Mouse (Mus musculus) hindbrain, embryonic 10.5 days (tissue): ENCODE measurements around the gene Tab2. TPM values are rescaled to one million over a fixed set of nuclear protein-coding genes. Genes with fewer than 3 reads are reported as not detected.
"Not testable (repeated sequence)": the region's sequence is repeated elsewhere in the genome, so short reads cannot be mapped to it uniquely, and the experiment has no call there.

Source experiments
- DNase-seq: peaks from one replicate; pipeline ENCODE4 v3.0.0-alpha.2; 2017; ENCODE audit warnings: low spot score
- H3K27ac ChIP-seq: fragments of 300-500 bp; sonication (generic); 2 replicates; pipeline ENCODE4 v1.5.1; 2016; ENCODE audit warnings: mild to moderate bottlenecking, moderate library complexity
- H3K27me3 ChIP-seq: fragments of 300-500 bp; sonication (generic); 2 replicates; pipeline ENCODE4 v1.6.1; 2016; ENCODE audit warnings: mild to moderate bottlenecking; ENCODE audit not compliant: poor library complexity, insufficient read depth, severe bottlenecking
- H3K36me3 ChIP-seq: fragments of 300-500 bp; sonication (generic); 2 replicates; pipeline ENCODE4 v1.6.1; 2016; ENCODE audit warnings: mild to moderate bottlenecking, moderate library complexity
- H3K4me1 ChIP-seq: fragments of 300-500 bp; sonication (generic); replicated peaks from 2 replicates; pipeline ENCODE4 v1.6.1; 2016; ENCODE audit warnings: mild to moderate bottlenecking
- H3K4me3 ChIP-seq: fragments of 300-500 bp; sonication (generic); 2 replicates; pipeline ENCODE4 v1.5.1; 2016; ENCODE audit warnings: mild to moderate bottlenecking, moderate library complexity
- H3K9me3 ChIP-seq: fragments of 300-500 bp; sonication (generic); 2 replicates; pipeline ENCODE4 v1.6.1; 2016; ENCODE audit warnings: mild to moderate bottlenecking, moderate library complexity
- WGBS: fragments of 180-500 bp; shearing (Covaris S2); methylation state at CpG from one replicate; pipeline ENCODE4 v1.1.7; 2016; 5-methylcytosine and 5-hydroxymethylcytosine counted together
- polyA plus RNA-seq: library from polyadenylated mRNA; unstranded; fragments of >200 nt; fragmentation: Nextera tagmentation; extraction: Ambion mirVana; gene quantifications from 2 replicates; pipeline ENCODE4 v1.2.1, GENCODE M21; 2016

The Tab2 gene
- polyA plus RNA-seq, 1 experiment from 2014 or later: 12.1 TPM

- no peaks in the 10 kb centered on the region for H3K9me3 ChIP-seq
- no peak for DNase-seq
- peaks cover 15% of the 10 kb centered on the region; the same call in 1 of the 2 replicates for H3K36me3 ChIP-seq
- no peaks in the 10 kb centered on the region for H3K27me3 ChIP-seq
- no peaks in the 10 kb centered on the region for H3K4me1 ChIP-seq
- H3K27ac ChIP-seq: no peak overlapping the region
- WGBS: 94% methylated on average over 6 of the region's 6 CpGs
- H3K4me3 ChIP-seq: no peak overlapping the region
Observed at GRCm38 (mm10) chr10:7936556-7937192, 19.4 kb downstream of the Tab2 start.

DNA sequence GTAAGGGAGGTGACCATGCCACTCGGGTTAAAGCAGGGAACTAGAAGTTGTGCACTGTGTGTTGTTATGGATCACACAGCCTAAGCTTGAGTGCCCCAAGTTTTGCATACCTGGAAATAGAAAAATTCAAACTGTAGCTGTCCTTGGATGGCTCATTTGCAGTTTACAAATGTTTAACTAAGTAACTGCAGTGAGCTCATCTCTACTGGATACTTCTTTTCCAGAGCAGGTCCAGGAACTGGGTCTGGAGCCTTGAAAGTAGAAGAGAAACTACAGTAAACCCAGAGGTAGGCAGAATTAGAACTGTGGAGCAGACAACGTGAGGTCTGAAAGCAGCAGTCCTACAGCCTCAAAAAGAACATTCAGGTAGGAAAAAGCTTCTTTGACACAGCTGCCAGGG lies 23.1 kb downstream of the Tab2 start:
- WGBS: 88% methylated on average over 2 of the region's 2 CpGs
- no peaks in the 10 kb centered on the region for H3K4me1 ChIP-seq
- peaks cover 8% of the 10 kb centered on the region; the same call in 1 of the 2 replicates for H3K36me3 ChIP-seq

GRCm38 (mm10) chr10:7928996-7929395 lies 27.0 kb downstream of the Tab2 start:
- H3K36me3 ChIP-seq: peaks cover 15% of the 10 kb centered on the region; the same call in 1 of the 2 replicates
- H3K27ac ChIP-seq: no peak overlapping the region
- no peaks in the 10 kb centered on the region for H3K27me3 ChIP-seq
- H3K4me3 ChIP-seq: no peak overlapping the region
- no peak for DNase-seq
- no peaks in the 10 kb centered on the region for H3K9me3 ChIP-seq
- WGBS: 94% methylated on average over 9 of the region's 9 CpGs
- H3K4me1 ChIP-seq: no peaks in the 10 kb centered on the region

More for the DNA sequence above, 23.1 kb downstream of the Tab2 start:
- no peak for DNase-seq
- H3K9me3 ChIP-seq: no peaks in the 10 kb centered on the region
- H3K4me3 ChIP-seq: no peak overlapping the region
- no peaks in the 10 kb centered on the region for H3K27me3 ChIP-seq
- H3K27ac ChIP-seq: no peak overlapping the region

GRCm38 (mm10) chr10:7925481-7925880 lies 30.5 kb downstream of the Tab2 start:
- no peak overlapping the region for H3K4me3 ChIP-seq
- H3K27me3 ChIP-seq: no peaks in the 10 kb centered on the region
- peaks cover 39% of the 10 kb centered on the region for H3K36me3 ChIP-seq
- H3K27ac ChIP-seq: no peak overlapping the region
- H3K9me3 ChIP-seq: no peaks in the 10 kb centered on the region
- DNase-seq: no peak
- WGBS: 83% methylated on average over 11 of the region's 11 CpGs
- no peaks in the 10 kb centered on the region for H3K4me1 ChIP-seq

DNA sequence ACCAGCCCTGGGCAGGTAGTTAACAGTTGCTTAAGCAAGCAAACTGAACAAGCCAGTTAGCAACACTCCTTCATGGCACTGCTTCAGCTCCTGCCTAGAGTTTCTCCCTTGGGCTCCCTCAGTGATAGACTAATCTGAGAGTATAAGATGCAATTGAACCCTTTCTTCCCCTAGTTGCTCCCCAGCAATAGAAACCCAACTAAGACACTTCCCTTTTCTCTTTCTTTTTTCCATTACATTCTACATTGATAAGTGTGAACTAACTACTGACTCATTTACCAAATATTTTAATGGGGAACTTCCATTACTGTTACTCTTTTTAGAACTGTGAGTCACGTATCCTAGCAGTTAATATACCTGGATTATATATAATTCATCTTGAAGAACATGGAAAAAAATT lies 32.6 kb downstream of the Tab2 start:
- no peaks in the 10 kb centered on the region for H3K9me3 ChIP-seq
- H3K27me3 ChIP-seq: no peaks in the 10 kb centered on the region
- peaks cover 59% of the 10 kb centered on the region for H3K36me3 ChIP-seq
- H3K4me1 ChIP-seq: no peaks in the 10 kb centered on the region
- DNase-seq: no peak
- no peak overlapping the region for H3K27ac ChIP-seq
- 96% methylated on average over 1 of the region's 1 CpGs for WGBS
- no peak overlapping the region for H3K4me3 ChIP-seq

- WGBS: 85% methylated on average over 10 of the region's 10 CpGs
- DNase-seq: no peak
- peaks cover 77% of the 10 kb centered on the region for H3K36me3 ChIP-seq
- H3K9me3 ChIP-seq: no peaks in the 10 kb centered on the region
- no peak overlapping the region for H3K4me3 ChIP-seq
- no peak overlapping the region for H3K27ac ChIP-seq
- H3K27me3 ChIP-seq: no peaks in the 10 kb centered on the region
- H3K4me1 ChIP-seq: no peaks in the 10 kb centered on the region
Observed at GRCm38 (mm10) chr10:7911268-7911667, 44.8 kb downstream of the Tab2 start.

- no peaks in the 10 kb centered on the region for H3K9me3 ChIP-seq
- H3K4me1 ChIP-seq: no peaks in the 10 kb centered on the region
- no peak overlapping the region for H3K4me3 ChIP-seq
- WGBS: 90% methylated on average over 12 of the region's 12 CpGs
- no peak for DNase-seq
- H3K36me3 ChIP-seq: peaks cover 91% of the 10 kb centered on the region
- H3K27me3 ChIP-seq: no peaks in the 10 kb centered on the region
- H3K27ac ChIP-seq: no peak overlapping the region
Observed at GRCm38 (mm10) chr10:7907151-7907550, 48.9 kb downstream of the Tab2 start.

DNA sequence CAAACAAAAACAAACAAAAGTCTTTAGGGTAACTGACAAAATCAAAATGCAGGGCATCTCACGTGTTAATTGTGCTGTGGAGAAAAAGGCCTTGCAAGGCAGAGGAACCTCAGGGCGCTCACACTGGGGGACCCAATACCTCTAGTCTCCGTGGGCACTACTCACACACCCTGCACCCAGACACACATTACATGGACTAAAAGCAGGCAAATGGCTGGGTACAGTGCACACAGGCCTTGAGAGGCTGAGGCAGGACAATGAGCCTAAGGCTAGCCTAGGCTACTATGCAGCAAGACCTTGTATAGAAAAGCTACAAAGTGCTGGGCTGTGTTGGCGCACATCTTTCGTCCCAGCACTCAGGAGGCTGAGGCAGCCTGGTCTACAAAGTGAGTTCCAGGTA lies 51.9 kb downstream of the Tab2 start:
- peaks cover 86% of the 10 kb centered on the region for H3K36me3 ChIP-seq
- H3K4me1 ChIP-seq: no peaks in the 10 kb centered on the region
- WGBS: 96% methylated on average over 5 of the region's 5 CpGs
- H3K27ac ChIP-seq: no peak overlapping the region
- H3K4me3 ChIP-seq: no peak overlapping the region
- no peaks in the 10 kb centered on the region for H3K9me3 ChIP-seq
- DNase-seq: no peak
- H3K27me3 ChIP-seq: no peaks in the 10 kb centered on the region

- H3K27ac ChIP-seq: no peak overlapping the region
- H3K9me3 ChIP-seq: no peaks in the 10 kb centered on the region
- peaks cover 59% of the 10 kb centered on the region for H3K36me3 ChIP-seq
- H3K27me3 ChIP-seq: no peaks in the 10 kb centered on the region
- DNase-seq: no peak
- WGBS: 94% methylated on average over 14 of the region's 14 CpGs
- no peaks in the 10 kb centered on the region for H3K4me1 ChIP-seq
- H3K4me3 ChIP-seq: no peak overlapping the region
Observed at GRCm38 (mm10) chr10:7900719-7901627, 55.1 kb downstream of the Tab2 start.

DNA sequence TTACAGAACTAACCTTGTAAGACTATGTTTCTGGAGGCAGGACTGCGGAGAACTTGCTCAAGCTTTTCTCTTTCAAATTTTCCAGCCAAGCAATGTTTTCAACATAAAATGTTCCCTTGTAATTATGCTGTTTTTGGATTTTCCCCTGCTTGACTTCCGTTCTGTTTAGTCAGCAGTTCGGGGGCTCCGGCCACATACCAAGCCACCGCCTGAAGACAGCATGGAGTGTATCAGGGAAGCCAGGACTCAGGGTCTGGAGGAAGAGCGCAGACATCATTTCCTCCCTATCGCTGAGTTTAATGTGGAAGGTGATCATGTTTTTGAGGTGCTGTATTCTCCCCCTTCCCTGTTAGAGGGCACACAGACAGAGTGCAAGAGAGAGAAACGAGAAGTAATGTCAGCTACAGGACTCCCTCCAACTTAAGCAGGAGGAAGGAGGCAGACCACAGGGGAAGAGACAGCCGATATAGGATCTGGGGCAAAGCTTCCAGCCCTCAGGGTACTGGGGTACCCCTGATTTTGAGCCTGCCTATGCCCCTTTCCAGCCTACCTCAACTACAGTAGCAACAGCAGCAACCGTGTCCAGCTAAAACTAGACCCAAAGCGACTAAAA lies 67.7 kb downstream of the Tab2 start:
- Histone ChIP-seq H3K27me3 (no peaks in the 10 kb centered on the region), H3K4me1 (no peaks in the 10 kb centered on the region), H3K9me3 (no peaks in the 10 kb centered on the region), H3K4me3 (no peak overlapping the region), H3K36me3 (no peaks in the 10 kb centered on the region), H3K27ac (no peak overlapping the region)
- 88% methylated on average over 11 of the region's 11 CpGs for WGBS
- no peak for DNase-seq

- 14% methylated on average over 5 of the region's 5 CpGs for WGBS
- no peaks in the 10 kb centered on the region for H3K27me3 ChIP-seq
- H3K9me3 ChIP-seq: no peaks in the 10 kb centered on the region
- H3K27ac ChIP-seq: no peak overlapping the region
- no peaks in the 10 kb centered on the region for H3K36me3 ChIP-seq
- H3K4me1 ChIP-seq: no peaks in the 10 kb centered on the region
- H3K4me3 ChIP-seq: no peak overlapping the region
- peak; percentile 70 for DNase-seq
Observed at GRCm38 (mm10) chr10:7883524-7883923, 72.5 kb downstream of the Tab2 start.

- DNase-seq: peak; percentile 1
- WGBS: 93% methylated on average over 3 of the region's 3 CpGs
- Histone ChIP-seq H3K36me3 (no peaks in the 10 kb centered on the region), H3K9me3 (no peaks in the 10 kb centered on the region), H3K27me3 (no peaks in the 10 kb centered on the region), H3K4me1 (no peaks in the 10 kb centered on the region), H3K4me3 (no peak overlapping the region), H3K27ac (no peak overlapping the region)
Observed at GRCm38 (mm10) chr10:7881971-7882370, 74.1 kb downstream of the Tab2 start.

GRCm38 (mm10) chr10:7880283-7880682 lies 75.7 kb downstream of the Tab2 start:
- not testable (repeated sequence) for H3K9me3 ChIP-seq, DNase-seq, H3K4me1 ChIP-seq, H3K36me3 ChIP-seq, H3K27ac ChIP-seq, H3K4me3 ChIP-seq, H3K27me3 ChIP-seq
- WGBS: 93% methylated on average over 3 of the region's 3 CpGs
